Mouse (Mus musculus) forebrain, embryonic 15.5 days (tissue): ENCODE measurements around the gene Hyal1. TPM values are rescaled to one million over a fixed set of nuclear protein-coding genes. Genes with fewer than 3 reads are reported as not detected.

Experiments
- ATAC-seq: fragments of 200-750 bp; cut with Nextera tagmentation; replicated peaks from 2 replicates; pipeline ENCODE4 v1.8.0; 2017; ENCODE audit warnings: mild to moderate bottlenecking, moderate TSS enrichment, moderate library complexity
- H3K27ac ChIP-seq: fragments of 300-500 bp; sonication (generic); replicated peaks from 2 replicates; pipeline ENCODE4 v1.5.1; 2015; ENCODE audit warnings: mild to moderate bottlenecking, inconsistent platforms
- H3K27me3 ChIP-seq: fragments of 300-500 bp; sonication (generic); 2 replicates; pipeline ENCODE4 v1.6.1; 2015; ENCODE audit warnings: inconsistent platforms
- H3K36me3 ChIP-seq: fragments of 300-500 bp; sonication (generic); 2 replicates; pipeline ENCODE4 v1.6.1; 2015; ENCODE audit warnings: mild to moderate bottlenecking, inconsistent platforms
- H3K4me1 ChIP-seq: fragments of 300-500 bp; sonication (generic); 2 replicates; pipeline ENCODE4 v1.6.1; 2015; ENCODE audit warnings: inconsistent platforms
- H3K4me2 ChIP-seq: fragments of 300-500 bp; sonication (generic); replicated peaks from 2 replicates; pipeline ENCODE4 v1.6.1; 2015; ENCODE audit warnings: mild to moderate bottlenecking, inconsistent platforms
- H3K4me3 ChIP-seq: fragments of 300-500 bp; sonication (generic); 2 replicates; pipeline ENCODE4 v1.5.1; 2015; ENCODE audit warnings: mild to moderate bottlenecking, inconsistent platforms
- H3K9ac ChIP-seq: fragments of 300-500 bp; sonication (generic); replicated peaks from 2 replicates; pipeline ENCODE4 v1.6.1; 2015; ENCODE audit warnings: mild to moderate bottlenecking, inconsistent platforms
- H3K9me3 ChIP-seq: fragments of 300-500 bp; sonication (generic); 2 replicates; pipeline ENCODE4 v1.6.1; 2016; ENCODE audit warnings: inconsistent platforms
- WGBS: fragments of 180-500 bp; shearing (Covaris S2); methylation state at CpG from one replicate; pipeline ENCODE4 v1.1.7; 2015; ENCODE audit warnings: mixed read lengths; 5-methylcytosine and 5-hydroxymethylcytosine counted together
- polyA plus RNA-seq: library from polyadenylated mRNA; unstranded; fragments of >200 nt; fragmentation: Nextera tagmentation; extraction: Ambion mirVana; gene quantifications from 2 replicates; pipeline ENCODE4 v1.2.1, GENCODE M21; 2015

Gene Hyal1
- 8.6 and 8.8 TPM in 2 replicates for polyA plus RNA-seq

GRCm38 (mm10) chr9:107576357-107577107 lies at the start of gene Hyal1:
TSS of gene Hyal1 (plus strand) at chr9:107576927.
- no peaks in the 10 kb centered on the region for H3K9me3 ChIP-seq
- H3K4me1 ChIP-seq: peaks cover 40% of the 10 kb centered on the region
- 28% methylated on average over 16 of the region's 16 CpGs for WGBS
- peak within 1 kb of the TSS; percentile 29 for H3K4me3 ChIP-seq
- peak within 1 kb of the TSS; percentile 66 for H3K27ac ChIP-seq
- no peaks in the 10 kb centered on the region for H3K27me3 ChIP-seq
- H3K4me2 ChIP-seq: peak within 1 kb of the TSS; percentile 28
- peak; percentile 36 for ATAC-seq
- H3K36me3 ChIP-seq: peaks cover 31% of the 10 kb centered on the region
- H3K9ac ChIP-seq: peak within 1 kb of the TSS; percentile 32; the same call in 1 of the 2 replicates

GRCm38 (mm10) chr9:107533791-107534407 lies 42.8 kb upstream of the Hyal1 start, which contains the start of gene Tmem115:
TSS of gene Tmem115 (plus strand) at chr9:107533945.
- H3K27ac ChIP-seq: peak within 1 kb of the TSS; percentile 67
- H3K4me1 ChIP-seq: peaks cover 34% of the 10 kb centered on the region
- peak within 1 kb of the TSS; percentile 97 for H3K4me2 ChIP-seq
- peak within 1 kb of the TSS; percentile 65 for H3K4me3 ChIP-seq
- peak within 1 kb of the TSS; percentile 81 for H3K9ac ChIP-seq
- peak; percentile 99 for ATAC-seq
- under 1% methylated on average over 48 of the region's 48 CpGs for WGBS
- H3K27me3 ChIP-seq: no peaks in the 10 kb centered on the region
- no peaks in the 10 kb centered on the region for H3K9me3 ChIP-seq
- peaks cover 15% of the 10 kb centered on the region for H3K36me3 ChIP-seq

GRCm38 (mm10) chr9:107534408-107535202 lies 42.1 kb upstream of the Hyal1 start:
- no peak for ATAC-seq
- Histone ChIP-seq H3K27me3 (no peaks in the 10 kb centered on the region), H3K4me2 (peak overlapping the region; percentile 97), H3K4me3 (peak overlapping the region; percentile 65), H3K9me3 (no peaks in the 10 kb centered on the region), H3K9ac (peak overlapping the region; percentile 81), H3K36me3 (peaks cover 22% of the 10 kb centered on the region), H3K4me1 (peaks cover 34% of the 10 kb centered on the region), H3K27ac (peak overlapping the region; percentile 67)
- under 1% methylated on average over 40 of the region's 40 CpGs for WGBS

- Histone ChIP-seq H3K9me3 (no peaks in the 10 kb centered on the region), H3K36me3 (peaks cover 29% of the 10 kb centered on the region), H3K4me3 (no peak overlapping the region), H3K9ac (no peak overlapping the region), H3K4me2 (no peak overlapping the region), H3K27me3 (no peaks in the 10 kb centered on the region), H3K4me1 (peaks cover 53% of the 10 kb centered on the region), H3K27ac (no peak overlapping the region)
- ATAC-seq: no peak
- 79% methylated on average over 7 of the region's 7 CpGs for WGBS
These were observed 38.5 kb upstream of the Hyal1 start for GRCm38 (mm10) chr9:107538231-107538630.

GRCm38 (mm10) chr9:107538711-107539110 lies 38.0 kb upstream of the Hyal1 start:
- Histone ChIP-seq H3K4me2 (no peak overlapping the region), H3K4me1 (peaks cover 53% of the 10 kb centered on the region), H3K4me3 (no peak overlapping the region), H3K36me3 (peaks cover 32% of the 10 kb centered on the region), H3K27me3 (no peaks in the 10 kb centered on the region), H3K9me3 (no peaks in the 10 kb centered on the region), H3K9ac (no peak overlapping the region), H3K27ac (no peak overlapping the region)
- WGBS: 94% methylated on average over 3 of the region's 3 CpGs
- no peak for ATAC-seq

- Histone ChIP-seq H3K9ac (no peak overlapping the region), H3K9me3 (no peaks in the 10 kb centered on the region), H3K27me3 (no peaks in the 10 kb centered on the region), H3K27ac (no peak overlapping the region), H3K4me1 (peaks cover 50% of the 10 kb centered on the region), H3K36me3 (peaks cover 44% of the 10 kb centered on the region), H3K4me2 (no peak overlapping the region), H3K4me3 (no peak overlapping the region)
- ATAC-seq: no peak
- WGBS: 93% methylated on average over 8 of the region's 8 CpGs
These were observed 36.8 kb upstream of the Hyal1 start for GRCm38 (mm10) chr9:107539940-107540339.

GRCm38 (mm10) chr9:107540420-107540819 lies 36.3 kb upstream of the Hyal1 start:
- Histone ChIP-seq H3K27ac (no peak overlapping the region), H3K4me3 (0 out of 2 replicates have a peak overlapping the region, but pooled peaks have one; percentile 89), H3K9ac (no peak overlapping the region; the same call in 1 of the 2 replicates), H3K27me3 (no peaks in the 10 kb centered on the region), H3K4me1 (peaks cover 48% of the 10 kb centered on the region), H3K36me3 (peaks cover 46% of the 10 kb centered on the region), H3K4me2 (peak overlapping the region; percentile 77; the same call in 1 of the 2 replicates), H3K9me3 (no peaks in the 10 kb centered on the region)
- 79% methylated on average over 4 of the region's 4 CpGs for WGBS
- ATAC-seq: no peak

GRCm38 (mm10) chr9:107541005-107541404 lies 35.7 kb upstream of the Hyal1 start:
- Histone ChIP-seq H3K27me3 (no peaks in the 10 kb centered on the region), H3K9ac (peak overlapping the region; percentile 65), H3K4me1 (peaks cover 46% of the 10 kb centered on the region), H3K4me2 (peak overlapping the region; percentile 77), H3K27ac (no peak overlapping the region; the same call in 1 of the 2 replicates), H3K36me3 (peaks cover 46% of the 10 kb centered on the region), H3K4me3 (peak overlapping the region; percentile 89), H3K9me3 (no peaks in the 10 kb centered on the region)
- WGBS: 35% methylated on average over 10 of the region's 10 CpGs
- ATAC-seq: no peak

- WGBS: under 1% methylated on average over 46 of the region's 46 CpGs
- Histone ChIP-seq H3K27me3 (no peaks in the 10 kb centered on the region), H3K9me3 (no peaks in the 10 kb centered on the region), H3K4me2 (peak within 1 kb of the TSS; percentile 77), H3K27ac (peak within 1 kb of the TSS; percentile 66), H3K36me3 (peaks cover 46% of the 10 kb centered on the region), H3K9ac (peak within 1 kb of the TSS; percentile 65), H3K4me1 (peaks cover 46% of the 10 kb centered on the region), H3K4me3 (peak within 1 kb of the TSS; percentile 89)
- peak; percentile 89 for ATAC-seq
These were observed 35.0 kb upstream of the Hyal1 start, which contains the start of the genes Cyb561d2 and Nprl2 for GRCm38 (mm10) chr9:107541474-107542351. TSS of gene Cyb561d2 (minus strand) at chr9:107542193. TSS of gene Nprl2 (plus strand) at chr9:107542226.

- Histone ChIP-seq H3K4me2 (peak overlapping the region; percentile 77), H3K36me3 (peaks cover 46% of the 10 kb centered on the region), H3K9me3 (no peaks in the 10 kb centered on the region), H3K27ac (peak overlapping the region; percentile 66), H3K9ac (peak overlapping the region; percentile 65), H3K27me3 (no peaks in the 10 kb centered on the region), H3K4me1 (peaks cover 46% of the 10 kb centered on the region), H3K4me3 (peak overlapping the region; percentile 89)
- under 1% methylated on average over 11 of the region's 11 CpGs for WGBS
- ATAC-seq: peak; percentile 11; the same call in 1 of the 2 replicates
These were observed 34.4 kb upstream of the Hyal1 start for GRCm38 (mm10) chr9:107542352-107542686.

- no peak for ATAC-seq
- H3K4me3 ChIP-seq: peak overlapping the region; percentile 89
- H3K36me3 ChIP-seq: peaks cover 44% of the 10 kb centered on the region
- H3K9me3 ChIP-seq: no peaks in the 10 kb centered on the region
- H3K9ac ChIP-seq: peak overlapping the region; percentile 65; the same call in 1 of the 2 replicates
- no peaks in the 10 kb centered on the region for H3K27me3 ChIP-seq
- H3K4me2 ChIP-seq: peak overlapping the region; percentile 77
- peaks cover 46% of the 10 kb centered on the region for H3K4me1 ChIP-seq
- H3K27ac ChIP-seq: no peak overlapping the region
- WGBS: 46% methylated on average over 8 of the region's 8 CpGs
These were observed 34.0 kb upstream of the Hyal1 start for GRCm38 (mm10) chr9:107542721-107543120.
